Mouse (Mus musculus) adrenal gland, adult (tissue): ENCODE data around the gene Lhfpl2.

ENCODE experiments used
- DNase-seq, 2 experiments: peaks; one replicate each; pipeline ENCODE4 v3.0.0; 2022 to 2023; ENCODE audit warnings: low spot score in 1 of 2; ENCODE audit not compliant: inconsistent age in 2 of 2

The Lhfpl2 gene

GRCm38 (mm10) chr13:94135180-94135579 lies 77.6 kb downstream of the Lhfpl2 start:
- no peak for DNase-seq

GRCm38 (mm10) chr13:94139713-94140445 lies 82.3 kb downstream of the Lhfpl2 start:
- peak in 1 of 2 experiments; percentile 70 for DNase-seq

- DNase-seq: no peak
These were observed 82.8 kb downstream of the Lhfpl2 start for GRCm38 (mm10) chr13:94140446-94140845.

GRCm38 (mm10) chr13:94143063-94143652 lies 85.6 kb downstream of the Lhfpl2 start:
- peak; percentile 65 to 85 for DNase-seq

GRCm38 (mm10) chr13:94144451-94144850 lies 86.9 kb downstream of the Lhfpl2 start:
- DNase-seq: no peak

- peak in 1 of 2 experiments; percentile 62 for DNase-seq
These were observed 89.7 kb downstream of the Lhfpl2 start for GRCm38 (mm10) chr13:94147257-94147656.

DNA sequence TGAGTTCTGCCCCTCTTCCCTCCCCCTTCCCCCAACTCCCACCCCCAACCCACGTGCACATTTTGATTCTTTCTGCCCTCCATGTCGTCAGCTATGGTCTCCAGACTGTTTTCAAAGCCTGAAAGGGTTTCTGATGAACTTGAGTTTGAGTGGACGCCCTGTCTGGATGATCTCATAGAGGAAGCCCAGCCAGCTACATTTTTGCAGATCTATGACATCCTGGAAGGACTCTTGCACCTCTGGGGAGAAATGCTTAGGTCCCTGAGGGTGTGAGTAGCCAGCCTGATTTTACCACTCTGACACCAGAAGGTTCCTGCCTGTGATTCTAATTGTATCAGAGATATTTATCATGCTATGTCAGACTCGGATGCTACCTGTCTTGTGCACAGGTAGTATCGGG lies 91.4 kb downstream of the Lhfpl2 start:
- DNase-seq: no peak

- no peak for DNase-seq
These were observed 92.2 kb downstream of the Lhfpl2 start for GRCm38 (mm10) chr13:94149781-94150180.

- DNase-seq: no peak
These were observed 93.7 kb downstream of the Lhfpl2 start for GRCm38 (mm10) chr13:94151308-94151707.

GRCm38 (mm10) chr13:94152836-94153235 lies 95.2 kb downstream of the Lhfpl2 start:
- peak in 1 of 2 experiments; percentile 75 for DNase-seq

- DNase-seq: no peak
These were observed 96.1 kb downstream of the Lhfpl2 start for GRCm38 (mm10) chr13:94153658-94154057.

DNA sequence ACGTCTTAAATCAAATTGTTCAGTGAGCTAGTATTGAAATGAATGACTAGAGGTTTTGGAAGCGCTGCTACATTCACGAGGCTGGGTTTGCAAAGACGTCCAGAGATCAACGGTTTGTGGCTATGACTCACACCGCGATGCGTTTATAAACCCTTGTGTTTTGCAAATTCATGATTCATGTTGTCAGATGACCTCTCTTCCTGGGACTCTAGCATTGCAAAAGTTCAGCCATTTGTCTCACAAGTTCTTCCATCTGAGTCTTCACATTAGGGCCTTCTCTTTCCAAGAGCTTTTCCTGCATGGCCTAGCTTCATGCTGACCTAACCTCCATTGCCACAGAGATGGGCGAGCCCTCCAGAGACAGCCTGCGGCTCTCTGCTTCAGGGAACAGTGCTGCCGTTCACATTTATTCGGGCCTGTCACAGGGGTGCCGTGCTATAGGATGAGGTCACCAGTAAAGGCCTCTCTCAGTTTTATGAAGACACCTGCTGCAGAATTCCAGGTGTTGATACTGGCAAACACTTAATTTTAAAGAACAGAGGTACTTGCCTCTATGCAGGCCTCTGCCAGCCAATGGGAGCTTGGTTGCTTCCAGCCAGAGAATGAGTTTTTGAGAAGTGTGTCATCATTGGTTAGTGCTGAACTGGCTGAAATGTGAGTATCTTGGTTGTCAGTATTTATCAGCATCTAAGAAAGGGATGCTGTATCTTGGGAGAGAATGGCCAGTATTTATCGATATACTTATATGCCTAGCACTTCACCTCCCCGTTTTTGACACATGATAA lies 97.1 kb downstream of the Lhfpl2 start:
- DNase-seq: peak; percentile 76 to 89

- DNase-seq: peak in 1 of 2 experiments; percentile 73
These were observed 98.2 kb downstream of the Lhfpl2 start for GRCm38 (mm10) chr13:94155657-94156429.

GRCm38 (mm10) chr13:94158864-94159477 lies 101.4 kb downstream of the Lhfpl2 start:
- peak in 1 of 2 experiments; percentile 54 for DNase-seq

- no peak for DNase-seq
These were observed 102.1 kb downstream of the Lhfpl2 start for GRCm38 (mm10) chr13:94159478-94160220.

DNA sequence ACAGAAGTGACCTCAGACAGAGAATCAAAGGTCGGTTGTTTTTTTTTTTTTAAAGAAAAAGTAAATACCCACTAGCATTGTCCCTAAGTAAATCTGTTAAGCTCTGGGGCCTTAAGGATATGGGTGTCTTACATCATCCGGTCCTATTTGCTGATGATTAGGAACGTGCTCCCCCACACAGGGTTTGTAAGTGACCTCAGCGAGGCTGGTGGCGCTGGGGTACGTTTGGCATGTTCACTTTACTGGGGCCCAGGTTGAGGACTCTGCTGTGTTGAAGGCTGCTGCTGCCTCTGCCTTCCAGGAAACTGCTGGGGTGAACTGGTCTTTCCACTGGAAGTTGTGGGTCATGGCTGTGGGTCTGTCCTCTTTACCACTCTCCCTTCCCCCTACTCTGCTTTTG lies 106.9 kb downstream of the Lhfpl2 start:
- no peak for DNase-seq

GRCm38 (mm10) chr13:94168319-94168718 lies 110.7 kb downstream of the Lhfpl2 start:
- no peak for DNase-seq

DNA sequence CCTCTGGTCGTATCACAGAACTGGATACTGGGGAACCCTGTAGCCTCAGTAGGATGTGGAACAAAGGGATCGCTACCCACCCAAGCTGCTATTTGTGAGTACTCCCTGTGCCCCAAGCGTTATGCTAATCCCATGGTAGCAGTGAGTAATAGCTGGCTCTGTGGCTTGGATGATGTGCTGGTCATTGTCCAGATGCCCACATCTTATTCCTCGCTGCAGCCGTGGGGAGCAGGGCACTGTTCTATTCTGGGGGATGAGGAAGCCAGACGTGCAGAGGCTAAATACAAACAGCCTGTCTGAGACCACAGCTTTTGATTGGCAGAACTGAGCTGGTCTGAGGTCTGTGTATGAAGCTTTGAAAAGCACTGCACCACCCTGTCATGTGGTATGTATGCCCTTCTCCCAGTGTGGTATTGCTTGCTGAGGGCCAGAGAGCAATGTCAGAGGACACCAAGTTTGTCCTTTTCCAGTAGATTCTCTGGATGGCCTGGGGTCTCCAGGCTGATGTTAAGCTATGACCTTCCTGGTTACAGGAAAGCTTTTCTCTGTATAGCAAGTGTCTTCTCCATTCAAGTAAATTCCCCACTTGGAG lies 111.8 kb downstream of the Lhfpl2 start:
- no peak for DNase-seq

- DNase-seq: no peak
These were observed 114.0 kb downstream of the Lhfpl2 start for GRCm38 (mm10) chr13:94171612-94172011.
